Mouse (Mus musculus) duodenum, adult 2 months (tissue): Measurements from ENCODE around the gene Ces5a. TPM values are rescaled to one million over a fixed set of nuclear protein-coding genes. Genes with fewer than 3 reads are reported as not detected.

Experiments
- polyA plus RNA-seq: library from polyadenylated mRNA; depleted of rRNA; stranded (reverse); fragments of >200 nt; gene quantifications from 2 replicates; pipeline ENCODE4 v1.2.3, GENCODE M21; 2012; ENCODE audit warnings: low replicate concordance; rRNA removed

Gene Ces5a
- polyA plus RNA-seq, result not detected in 2 replicates

DNA sequence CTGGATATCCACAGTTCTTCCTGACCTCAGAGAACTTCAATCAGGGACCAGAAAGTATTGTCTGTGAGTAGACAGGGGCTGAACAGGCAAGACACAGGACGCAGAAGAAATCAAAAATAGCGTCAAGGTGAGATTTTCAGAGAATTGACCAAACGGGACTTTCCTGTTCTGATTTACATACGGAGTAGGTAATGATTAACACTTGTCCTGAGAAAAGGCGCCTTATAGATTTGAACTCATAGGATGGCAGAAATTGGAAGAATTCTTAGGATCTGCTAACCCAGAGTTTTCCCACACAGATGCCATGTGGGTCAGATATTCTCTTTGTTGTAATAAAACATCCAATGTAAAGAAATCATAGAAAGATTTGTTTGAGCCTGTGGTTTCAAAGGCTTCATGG, at the start of gene Ces5a:
Gene Ces5a, minus strand, starts transcription at position 101 of the 400 bp plus-strand sequence.

Other genes with a start within 250 kb of the Ces5a start
- 1.3 and 3.6 TPM in 2 replicates for gene Ces1g, start 198.5 kb downstream of the Ces5a start, polyA plus RNA-seq
- not detected in 2 replicates for gene Ces1h, start 156.1 kb downstream of the Ces5a start, polyA plus RNA-seq